Mouse (Mus musculus) intestine, embryonic 15.5 days (tissue): ENCODE measurements around the gene Olfr502. TPM values are rescaled to one million over a fixed set of nuclear protein-coding genes. Genes with fewer than 3 reads are reported as not detected.
"Not testable (repeated sequence)": the region's sequence is repeated elsewhere in the genome, so short reads cannot be mapped to it uniquely, and the experiment has no call there.

Experiments used
- ATAC-seq: fragments of 200-750 bp; cut with Nextera tagmentation; 2 replicates; pipeline ENCODE4 v1.8.0; 2017; ENCODE audit warnings: moderate TSS enrichment, moderate library complexity
- H3K27ac ChIP-seq: fragments of 300-500 bp; sonication (generic); 2 replicates; pipeline ENCODE4 v1.5.1; 2015; ENCODE audit warnings: mild to moderate bottlenecking, inconsistent platforms
- H3K27me3 ChIP-seq: fragments of 300-500 bp; sonication (generic); replicated peaks from 2 replicates; pipeline ENCODE4 v1.6.1; 2015; ENCODE audit warnings: inconsistent platforms
- H3K36me3 ChIP-seq: fragments of 300-500 bp; sonication (generic); 2 replicates; pipeline ENCODE4 v1.6.1; 2015; ENCODE audit warnings: inconsistent platforms
- H3K4me1 ChIP-seq: fragments of 300-500 bp; sonication (generic); replicated peaks from 2 replicates; pipeline ENCODE4 v1.6.1; 2015; ENCODE audit warnings: inconsistent platforms
- H3K4me2 ChIP-seq: fragments of 300-500 bp; sonication (generic); replicated peaks from 2 replicates; pipeline ENCODE4 v1.6.1; 2015; ENCODE audit warnings: mild to moderate bottlenecking, inconsistent platforms
- H3K4me3 ChIP-seq: fragments of 300-500 bp; sonication (generic); replicated peaks from 2 replicates; pipeline ENCODE4 v1.5.1; 2015; ENCODE audit warnings: inconsistent platforms
- H3K9ac ChIP-seq: fragments of 300-500 bp; sonication (generic); 2 replicates; pipeline ENCODE4 v1.6.1; 2015; ENCODE audit warnings: inconsistent platforms
- H3K9me3 ChIP-seq: fragments of 300-500 bp; sonication (generic); 2 replicates; pipeline ENCODE4 v1.6.1; 2016; ENCODE audit warnings: inconsistent platforms
- WGBS: fragments of 180-500 bp; shearing (Covaris S2); methylation state at CpG from one replicate; pipeline ENCODE4 v1.1.7; 2015; 5-methylcytosine and 5-hydroxymethylcytosine counted together
- polyA plus RNA-seq: library from polyadenylated mRNA; unstranded; fragments of >200 nt; fragmentation: Nextera tagmentation; extraction: Ambion mirVana; gene quantifications from 2 replicates; pipeline ENCODE4 v1.2.1, GENCODE M21; 2015

Olfr502 gene
- not detected in 2 replicates for polyA plus RNA-seq

DNA sequence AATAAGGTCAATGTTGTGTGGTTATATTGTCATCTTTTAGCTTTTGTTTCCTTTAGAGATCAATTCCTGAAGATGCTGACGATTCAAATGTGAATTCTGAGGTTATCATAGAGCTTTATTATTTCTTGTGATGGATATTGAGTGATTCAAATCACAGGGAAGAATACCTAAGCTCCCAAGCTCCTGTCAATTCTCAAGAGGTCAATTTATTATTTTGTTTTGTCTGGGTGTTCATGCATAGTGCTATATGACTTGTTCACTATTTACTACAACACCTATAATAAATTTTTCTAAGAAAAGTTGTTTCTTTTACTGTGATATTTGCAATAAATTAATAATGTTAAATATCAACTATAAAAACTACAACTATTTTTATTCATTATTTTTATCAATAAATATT is at the start of gene Olfr502:
Olfr502 (minus strand) TSS at position 101 of the 400 bp plus-strand sequence.
- no peak for ATAC-seq
- no peaks in the 10 kb centered on the region for H3K9me3 ChIP-seq
- no peaks in the 10 kb centered on the region for H3K4me1 ChIP-seq
- 73% methylated on average over 1 of the region's 1 CpGs for WGBS
- H3K4me3 ChIP-seq: no peak within 1 kb of the TSS
- H3K27ac ChIP-seq: no peak within 1 kb of the TSS
- no peaks in the 10 kb centered on the region for H3K27me3 ChIP-seq
- H3K36me3 ChIP-seq: no peaks in the 10 kb centered on the region
- no peak within 1 kb of the TSS for H3K9ac ChIP-seq
- no peak within 1 kb of the TSS for H3K4me2 ChIP-seq

DNA sequence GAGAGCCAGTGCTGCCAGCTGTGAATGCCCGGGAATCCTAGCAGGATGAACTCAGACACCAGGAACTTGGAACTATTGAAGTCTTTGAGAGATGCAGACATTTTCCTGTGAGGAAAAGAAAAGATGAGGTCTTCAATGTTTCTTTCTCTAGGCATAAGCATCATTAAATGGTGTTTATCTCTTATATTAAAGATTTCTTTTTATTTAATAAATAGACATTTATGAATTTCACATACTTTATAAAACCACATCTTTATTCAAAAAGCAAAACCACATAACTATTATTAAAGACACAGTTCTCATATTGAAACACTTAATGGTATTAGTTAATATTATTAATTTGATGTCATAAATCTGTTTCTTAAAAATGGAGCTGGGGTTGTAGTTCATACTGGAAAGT is 40.8 kb upstream of the Olfr502 start, which contains the start of gene Olfr504:
Olfr504 (minus strand) TSS at position 101 of the 400 bp plus-strand sequence.
- 86% methylated on average over 1 of the region's 1 CpGs for WGBS
- ATAC-seq: no peak
- Histone ChIP-seq H3K36me3 (no peaks in the 10 kb centered on the region), H3K27me3 (no peaks in the 10 kb centered on the region), H3K4me1 (no peaks in the 10 kb centered on the region), H3K9ac (no peak within 1 kb of the TSS), H3K4me3 (no peak within 1 kb of the TSS), H3K4me2 (no peak within 1 kb of the TSS), H3K27ac (no peak within 1 kb of the TSS), H3K9me3 (no peaks in the 10 kb centered on the region)

DNA sequence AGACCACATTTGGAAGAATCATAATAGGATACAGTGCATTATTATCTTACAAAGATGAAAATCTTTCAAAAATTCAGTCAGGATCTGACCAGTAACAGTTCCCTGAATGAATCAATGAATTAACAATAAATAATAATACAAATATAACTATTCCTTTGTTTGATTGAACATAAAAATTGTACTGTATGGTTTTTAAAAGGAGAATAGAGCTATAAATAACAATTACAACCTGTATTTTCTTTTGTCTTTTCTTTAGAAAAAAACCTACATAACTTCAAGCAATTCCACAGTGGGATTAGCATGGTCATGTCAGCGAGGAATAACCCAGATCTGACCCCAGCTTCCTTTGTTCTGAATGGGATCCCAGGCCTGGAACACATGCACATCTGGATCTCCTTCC is 19.4 kb upstream of the Olfr502 start, which contains the start of gene Olfr503:
Olfr503 (plus strand) TSS at position 301 of the 400 bp plus-strand sequence.
- 43% methylated on average over 1 of the region's 1 CpGs for WGBS
- H3K9ac ChIP-seq, ATAC-seq, H3K27ac ChIP-seq, H3K4me2 ChIP-seq, H3K36me3 ChIP-seq, H3K4me1 ChIP-seq, H3K9me3 ChIP-seq, H3K4me3 ChIP-seq, H3K27me3 ChIP-seq: not testable (repeated sequence)

DNA sequence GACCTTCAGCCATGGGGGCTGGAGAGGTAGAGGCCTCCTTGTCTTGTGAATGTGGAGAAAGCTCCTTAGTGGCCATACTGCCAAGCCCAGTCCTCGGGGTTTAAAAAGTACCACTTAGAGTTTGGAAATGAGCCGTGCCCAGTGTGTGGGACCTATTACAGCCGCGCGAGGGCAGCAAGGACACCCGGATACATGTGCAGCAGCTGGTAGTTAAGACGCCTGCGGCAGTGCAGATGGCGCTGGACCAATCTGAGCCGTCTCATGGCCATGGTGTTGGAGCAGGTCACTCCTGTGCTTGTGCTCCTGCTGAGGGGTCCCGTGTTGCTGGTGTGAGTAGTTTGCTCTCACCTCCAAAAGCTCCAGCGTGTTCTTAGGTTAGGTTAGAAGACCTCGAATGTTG is 17.6 kb upstream of the Olfr502 start:
- Histone ChIP-seq H3K4me3 (no peak overlapping the region), H3K27ac (no peak overlapping the region), H3K4me1 (no peaks in the 10 kb centered on the region), H3K36me3 (no peaks in the 10 kb centered on the region), H3K9ac (no peak overlapping the region), H3K27me3 (no peaks in the 10 kb centered on the region), H3K4me2 (no peak overlapping the region), H3K9me3 (no peaks in the 10 kb centered on the region)
- no peak for ATAC-seq
- WGBS: 78% methylated on average over 13 of the region's 13 CpGs

Other genes starting within 250 kb of the Olfr502 start
- not detected in 2 replicates for gene Olfr490, start 236.1 kb downstream of the Olfr502 start, polyA plus RNA-seq
- not detected in 2 replicates for gene Olfr491, start 211.6 kb downstream of the Olfr502 start, polyA plus RNA-seq
- not detected in 2 replicates for gene Olfr492, start 201.4 kb downstream of the Olfr502 start, polyA plus RNA-seq
- not detected in 2 replicates for gene Olfr493, start 178.1 kb downstream of the Olfr502 start, polyA plus RNA-seq
- not detected in 2 replicates for gene Olfr494, start 159.7 kb downstream of the Olfr502 start, polyA plus RNA-seq
- not detected in 2 replicates for gene Olfr495, start 131.9 kb downstream of the Olfr502 start, polyA plus RNA-seq
- not detected in 2 replicates for gene Olfr497, start 104.6 kb downstream of the Olfr502 start, polyA plus RNA-seq
- gene Olfr498, start 59.7 kb downstream of the Olfr502 start, polyA plus RNA-seq: not detected in 2 replicates
- not detected in 2 replicates for gene Olfr503, start 19.5 kb upstream of the Olfr502 start, polyA plus RNA-seq
- gene Olfr504, start 40.7 kb upstream of the Olfr502 start, polyA plus RNA-seq: not detected in 2 replicates
- gene Olfr506, start 85.7 kb upstream of the Olfr502 start, polyA plus RNA-seq: 0.04 TPM in 1 of 2 replicates, not detected in the other
- gene Olfr507, start 96.7 kb upstream of the Olfr502 start, polyA plus RNA-seq: not detected in 2 replicates
- not detected in 2 replicates for gene Olfr508, start 104.9 kb upstream of the Olfr502 start, polyA plus RNA-seq
- not detected in 2 replicates for gene Olfr509, start 126.8 kb upstream of the Olfr502 start, polyA plus RNA-seq
- gene Olfr510, start 141.4 kb upstream of the Olfr502 start, polyA plus RNA-seq: not detected in 2 replicates
- not detected in 2 replicates for gene Olfr512, start 188.3 kb upstream of the Olfr502 start, polyA plus RNA-seq
- gene Olfr513, start 225.9 kb upstream of the Olfr502 start, polyA plus RNA-seq: not detected in 2 replicates